Mouse (Mus musculus) cerebellum, adult 2 months (tissue): ENCODE data around the gene Tppp.

Experiments used
- CTCF ChIP-seq: fragments of 200-500 bp; IDR thresholded peaks from 2 replicates; pipeline ENCODE4 v1.5.1; 2011; ENCODE audit warnings: low read depth, mild to moderate bottlenecking, control low read depth, low read length, moderate library complexity, borderline replicate concordance; ENCODE audit not compliant: insufficient read depth
- POLR2A ChIP-seq: fragments of 200-500 bp; IDR thresholded peaks from 2 replicates; pipeline ENCODE4 v1.6.1; 2011; ENCODE audit warnings: low read length, control low read depth, borderline replicate concordance; ENCODE audit not compliant: insufficient read depth

- TF ChIP-seq CTCF (no peak), POLR2A (peak; percentile 51; the same call in 1 of the 2 replicates)
Measured at GRCm38 (mm10) chr13:74010678-74011077, 1.5 kb downstream of the Tppp start.
